Mouse (Mus musculus): ENCODE data around the gene Mtx1.
A peak's percentile ranks its signal among the peaks of the same experiment; 100 is the strongest.

The Mtx1 gene

GRCm38 (mm10) chr3:89226900-89227299, at the start of gene Mtx1:
Gene Mtx1, minus strand, starts transcription at chr3:89227088.
- no peak for ATAC-seq (ENCODE audit: insufficient number of reproducible peaks, low FRiP score, low TSS enrichment)

GRCm38 (mm10) chr3:89276061-89276460, 49.2 kb upstream of the Mtx1 start:
- ATAC-seq (ENCODE audit: insufficient number of reproducible peaks, low FRiP score, low TSS enrichment): no peak

GRCm38 (mm10) chr3:89271760-89272159, 44.9 kb upstream of the Mtx1 start:
- ATAC-seq (ENCODE audit: insufficient number of reproducible peaks, low FRiP score, low TSS enrichment): no peak

- no peak for ATAC-seq (ENCODE audit: insufficient number of reproducible peaks, low FRiP score, low TSS enrichment)
These were observed 44.0 kb upstream of the Mtx1 start for GRCm38 (mm10) chr3:89270891-89271290.

- ATAC-seq (ENCODE audit: insufficient number of reproducible peaks, low FRiP score, low TSS enrichment): peak; percentile 69
These were observed 43.3 kb upstream of the Mtx1 start, which contains the start of gene Slc50a1 for GRCm38 (mm10) chr3:89270051-89270755. Gene Slc50a1, minus strand, starts transcription at chr3:89270570.

GRCm38 (mm10) chr3:89268916-89269315, 42.0 kb upstream of the Mtx1 start:
- ATAC-seq (ENCODE audit: insufficient number of reproducible peaks, low FRiP score, low TSS enrichment): no peak

GRCm38 (mm10) chr3:89266439-89266893, 39.6 kb upstream of the Mtx1 start:
- peak; percentile 91 for ATAC-seq (ENCODE audit: insufficient number of reproducible peaks, low FRiP score, low TSS enrichment)

GRCm38 (mm10) chr3:89262417-89262816, 35.5 kb upstream of the Mtx1 start:
- no peak for ATAC-seq (ENCODE audit: insufficient number of reproducible peaks, low FRiP score, low TSS enrichment)

GRCm38 (mm10) chr3:89260211-89260610, 33.3 kb upstream of the Mtx1 start:
- ATAC-seq (ENCODE audit: insufficient number of reproducible peaks, low FRiP score, low TSS enrichment): no peak

- ATAC-seq (ENCODE audit: insufficient number of reproducible peaks, low FRiP score, low TSS enrichment): no peak
These were observed 32.2 kb upstream of the Mtx1 start, which contains the start of gene Dpm3 for GRCm38 (mm10) chr3:89259076-89259475. Gene Dpm3, plus strand, starts transcription at chr3:89259358.

GRCm38 (mm10) chr3:89256177-89256576, 29.3 kb upstream of the Mtx1 start:
- ATAC-seq (ENCODE audit: insufficient number of reproducible peaks, low FRiP score, low TSS enrichment): no peak

GRCm38 (mm10) chr3:89254994-89255393, 28.1 kb upstream of the Mtx1 start:
- no peak for ATAC-seq (ENCODE audit: insufficient number of reproducible peaks, low FRiP score, low TSS enrichment)

GRCm38 (mm10) chr3:89251365-89251895, 24.5 kb upstream of the Mtx1 start:
- ATAC-seq (ENCODE audit: insufficient number of reproducible peaks, low FRiP score, low TSS enrichment): no peak

- ATAC-seq (ENCODE audit: insufficient number of reproducible peaks, low FRiP score, low TSS enrichment): no peak
These were observed 23.6 kb upstream of the Mtx1 start for GRCm38 (mm10) chr3:89250435-89251040.

GRCm38 (mm10) chr3:89247466-89247865, 20.6 kb upstream of the Mtx1 start:
- ATAC-seq (ENCODE audit: insufficient number of reproducible peaks, low FRiP score, low TSS enrichment): no peak

GRCm38 (mm10) chr3:89246261-89247100, 19.6 kb upstream of the Mtx1 start, which contains the start of gene Trim46:
Gene Trim46, minus strand, starts transcription at chr3:89246309.
- peak; percentile 69 for ATAC-seq (ENCODE audit: insufficient number of reproducible peaks, low FRiP score, low TSS enrichment)

- ATAC-seq (ENCODE audit: insufficient number of reproducible peaks, low FRiP score, low TSS enrichment): no peak; the same call in 1 of the 2 replicates
These were observed 18.8 kb upstream of the Mtx1 start, which contains the start of gene Krtcap2 for GRCm38 (mm10) chr3:89245688-89246171. Gene Krtcap2, plus strand, starts transcription at chr3:89245966.

- 0 out of 2 replicates have a peak, but pooled peaks have one; percentile 8 for ATAC-seq (ENCODE audit: insufficient number of reproducible peaks, low FRiP score, low TSS enrichment)
These were observed 18.2 kb upstream of the Mtx1 start for GRCm38 (mm10) chr3:89244982-89245687.

- no peak for ATAC-seq (ENCODE audit: insufficient number of reproducible peaks, low FRiP score, low TSS enrichment)
These were observed 17.5 kb upstream of the Mtx1 start for GRCm38 (mm10) chr3:89244158-89244981.
